Mouse (Mus musculus): ENCODE measurements around the gene Cntnap1. TPM values are rescaled to one million over a fixed set of nuclear protein-coding genes. Genes with fewer than 3 reads are reported as not detected.

Gene Cntnap1
- polyA plus RNA-seq, 1 experiment from 2014 or later: 0.21 TPM

DNA sequence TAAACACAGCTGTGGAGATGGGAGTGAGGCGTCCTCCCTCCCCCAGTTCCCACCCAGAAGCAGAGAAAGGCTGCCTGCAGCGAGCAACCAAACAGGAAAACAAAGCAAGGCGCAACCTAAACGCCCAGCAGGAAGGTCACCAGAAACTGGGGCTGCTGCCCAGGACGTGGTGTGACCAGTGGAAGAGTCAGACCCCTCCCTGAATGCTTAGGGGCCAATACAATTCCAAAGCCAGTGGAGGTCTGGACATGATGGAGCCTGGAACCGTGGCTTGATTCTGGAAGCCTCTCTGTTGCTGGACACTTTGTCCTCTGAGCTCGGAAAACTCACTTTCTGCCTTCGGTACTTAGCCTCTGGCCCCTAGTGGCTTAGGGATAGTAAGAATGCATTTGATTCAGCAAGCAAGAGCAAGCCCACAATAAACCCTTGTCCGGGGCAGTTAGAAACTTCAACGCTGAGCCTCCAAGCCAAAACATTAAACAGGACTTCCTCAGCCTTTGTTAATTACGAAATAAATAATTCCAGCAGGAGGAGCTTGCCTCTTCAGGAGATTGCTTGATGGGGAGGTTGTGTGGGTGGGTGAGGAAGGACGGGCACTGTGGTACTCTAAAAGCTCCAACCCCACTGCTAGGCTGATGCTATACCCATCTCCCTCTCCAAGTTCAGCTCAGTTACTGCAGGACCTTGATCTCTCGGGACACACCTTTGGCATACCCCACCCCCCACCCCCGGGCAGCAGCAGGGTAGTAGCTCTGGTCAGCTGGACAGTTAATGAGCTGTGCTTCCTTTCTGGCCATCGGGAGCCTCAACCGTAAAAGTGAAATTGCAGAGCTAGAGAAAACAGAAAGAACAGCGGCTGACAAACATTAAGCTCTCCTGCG, 60.9 kb downstream of the Cntnap1 start:
- Histone ChIP-seq H3K27me3 (ENCODE audit: control insufficient read depth, insufficient read depth, low read length) (no peaks in the 10 kb centered on the region), H3K27ac (replicated peaks; ENCODE audit: low read depth, low read length) (peak overlapping the region; percentile 58), H3K4me1 (ENCODE audit: control insufficient read depth, insufficient read depth, low read length) (peaks cover 20% of the 10 kb centered on the region), H3K36me3 (ENCODE audit: control insufficient read depth, insufficient read depth, low read length) (no peaks in the 10 kb centered on the region), H3K4me2 (ENCODE audit: low read depth, severe bottlenecking) (peak overlapping the region; percentile 24; the same call in 1 of the 2 replicates), H3K9ac (ENCODE audit: low read length) (peak overlapping the region; percentile 27), H3K4me3 (ENCODE audit: low read depth, low read length) (no peak overlapping the region), H3K9me3 (ENCODE audit: control insufficient read depth, low read length) (no peaks in the 10 kb centered on the region)
- 7% methylated on average over 18 of the region's 18 CpGs for WGBS
- ATAC-seq (ENCODE audit: insufficient number of reproducible peaks, low FRiP score, low TSS enrichment, low read depth) (no peak), DNase-seq (ENCODE audit: low spot score) (peak; percentile 45)

DNA sequence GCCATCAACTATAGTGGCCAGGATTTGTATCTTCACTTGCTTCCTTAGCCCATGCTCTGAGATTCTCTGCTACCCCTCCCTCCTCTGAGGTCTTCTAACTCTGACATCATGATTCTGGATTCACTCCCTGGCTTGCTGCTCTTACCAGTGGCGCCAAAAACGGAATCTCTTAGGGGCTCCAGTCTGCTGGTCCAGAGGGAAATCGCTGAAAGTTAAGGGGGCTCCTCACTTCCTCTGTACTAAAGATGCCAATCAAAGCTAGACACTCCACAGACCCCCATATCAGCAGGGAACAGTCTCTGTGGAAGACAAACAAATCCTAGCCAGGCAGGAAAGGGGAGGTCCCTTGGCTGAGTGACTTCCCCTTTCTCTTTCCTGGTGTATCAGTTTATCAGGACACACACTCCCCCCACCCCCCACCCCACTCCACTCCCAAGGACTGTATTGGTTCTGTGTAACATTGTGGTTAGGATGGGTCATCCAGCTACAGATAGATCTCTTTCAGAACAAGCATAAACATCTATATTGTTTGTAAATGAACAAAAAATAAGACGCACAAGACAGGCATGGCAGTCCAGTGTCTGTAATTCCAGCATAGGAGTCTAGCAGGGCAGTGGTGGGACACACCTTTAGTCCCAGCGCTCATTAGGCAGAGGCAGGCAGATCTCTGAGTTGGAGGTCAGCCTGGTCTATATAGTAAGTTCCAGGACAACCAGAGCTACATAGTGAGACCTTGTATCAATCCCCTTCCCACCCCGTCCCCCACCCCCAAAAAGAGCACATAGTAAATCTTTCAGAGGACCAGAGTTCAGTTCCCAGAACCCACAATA, 61.9 kb downstream of the Cntnap1 start:
- ATAC-seq (ENCODE audit: insufficient number of reproducible peaks, low FRiP score, low TSS enrichment, low read depth) (no peak), DNase-seq (ENCODE audit: low spot score) (peak; percentile 31)
- H3K36me3 ChIP-seq (ENCODE audit: control insufficient read depth, insufficient read depth, low read length): no peaks in the 10 kb centered on the region
- no peaks in the 10 kb centered on the region for H3K9me3 ChIP-seq (ENCODE audit: control insufficient read depth, low read length)
- H3K4me1 ChIP-seq (ENCODE audit: control insufficient read depth, insufficient read depth, low read length): peaks cover 20% of the 10 kb centered on the region
- no peak overlapping the region for H3K9ac ChIP-seq (ENCODE audit: low read length)
- H3K4me3 ChIP-seq (ENCODE audit: low read depth, low read length): no peak overlapping the region
- H3K27ac ChIP-seq (replicated peaks; ENCODE audit: low read depth, low read length): peak overlapping the region; percentile 58
- 51% methylated on average over 6 of the region's 6 CpGs for WGBS
- no peaks in the 10 kb centered on the region for H3K27me3 ChIP-seq (ENCODE audit: control insufficient read depth, insufficient read depth, low read length)
- peak overlapping the region; percentile 24; the same call in 1 of the 2 replicates for H3K4me2 ChIP-seq (ENCODE audit: low read depth, severe bottlenecking)

GRCm38 (mm10) chr11:101233240-101233639, 62.9 kb downstream of the Cntnap1 start:
- Histone ChIP-seq H3K9ac (ENCODE audit: low read length) (no peak overlapping the region), H3K27ac (replicated peaks; ENCODE audit: low read depth, low read length) (no peak overlapping the region), H3K27me3 (ENCODE audit: control insufficient read depth, insufficient read depth, low read length) (no peaks in the 10 kb centered on the region), H3K4me2 (ENCODE audit: low read depth, severe bottlenecking) (no peak overlapping the region), H3K4me3 (ENCODE audit: low read depth, low read length) (no peak overlapping the region), H3K9me3 (ENCODE audit: control insufficient read depth, low read length) (no peaks in the 10 kb centered on the region), H3K36me3 (ENCODE audit: control insufficient read depth, insufficient read depth, low read length) (no peaks in the 10 kb centered on the region), H3K4me1 (ENCODE audit: control insufficient read depth, insufficient read depth, low read length) (peaks cover 22% of the 10 kb centered on the region)
- 89% methylated on average over 1 of the region's 1 CpGs for WGBS
- DNase-seq (ENCODE audit: low spot score): no peak
- ATAC-seq (ENCODE audit: insufficient number of reproducible peaks, low FRiP score, low TSS enrichment, low read depth): no peak

DNA sequence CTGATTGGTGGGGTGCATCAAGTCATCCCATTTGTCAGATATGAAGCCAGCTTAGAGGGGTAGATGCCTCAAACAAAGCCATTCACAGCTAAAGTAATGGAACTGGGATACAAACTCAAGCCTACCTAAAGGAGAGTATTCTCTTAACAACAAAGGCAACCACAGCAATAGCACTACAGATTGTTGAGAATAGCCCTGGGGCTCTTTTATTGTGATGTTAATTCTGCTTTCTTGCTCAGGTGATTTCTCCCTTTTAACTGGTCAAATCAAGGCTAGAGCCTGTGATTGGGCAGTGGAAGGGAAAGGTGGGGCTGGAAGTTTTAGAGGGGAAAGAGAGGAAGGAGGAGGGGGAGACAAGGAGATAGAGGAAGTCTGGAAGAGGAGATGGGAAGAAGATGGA, 63.8 kb downstream of the Cntnap1 start:
- H3K27ac ChIP-seq (replicated peaks; ENCODE audit: low read depth, low read length): no peak overlapping the region

GRCm38 (mm10) chr11:101235429-101235828, 65.1 kb downstream of the Cntnap1 start:
- H3K9me3 ChIP-seq (ENCODE audit: control insufficient read depth, low read length): no peaks in the 10 kb centered on the region
- ATAC-seq (ENCODE audit: insufficient number of reproducible peaks, low FRiP score, low TSS enrichment, low read depth): no peak

More for the DNA sequence above, 63.8 kb downstream of the Cntnap1 start:
- Histone ChIP-seq H3K9ac (ENCODE audit: low read length) (no peak overlapping the region), H3K4me1 (ENCODE audit: control insufficient read depth, insufficient read depth, low read length) (peaks cover 22% of the 10 kb centered on the region), H3K27me3 (ENCODE audit: control insufficient read depth, insufficient read depth, low read length) (no peaks in the 10 kb centered on the region), H3K4me2 (ENCODE audit: low read depth, severe bottlenecking) (no peak overlapping the region), H3K9me3 (ENCODE audit: control insufficient read depth, low read length) (no peaks in the 10 kb centered on the region), H3K36me3 (ENCODE audit: control insufficient read depth, insufficient read depth, low read length) (no peaks in the 10 kb centered on the region), H3K4me3 (ENCODE audit: low read depth, low read length) (no peak overlapping the region)
- ATAC-seq (ENCODE audit: insufficient number of reproducible peaks, low FRiP score, low TSS enrichment, low read depth) (no peak), DNase-seq (ENCODE audit: low spot score) (no peak)

GRCm38 (mm10) chr11:101236782-101237181, 66.5 kb downstream of the Cntnap1 start:
- Histone ChIP-seq H3K4me3 (ENCODE audit: low read depth, low read length) (no peak overlapping the region), H3K9ac (ENCODE audit: low read length) (no peak overlapping the region), H3K36me3 (ENCODE audit: control insufficient read depth, insufficient read depth, low read length) (no peaks in the 10 kb centered on the region), H3K27me3 (ENCODE audit: control insufficient read depth, insufficient read depth, low read length) (no peaks in the 10 kb centered on the region), H3K4me2 (ENCODE audit: low read depth, severe bottlenecking) (no peak overlapping the region), H3K4me1 (ENCODE audit: control insufficient read depth, insufficient read depth, low read length) (peaks cover 6% of the 10 kb centered on the region; the same call in 1 of the 2 replicates), H3K27ac (replicated peaks; ENCODE audit: low read depth, low read length) (no peak overlapping the region), H3K9me3 (ENCODE audit: control insufficient read depth, low read length) (no peaks in the 10 kb centered on the region)
- ATAC-seq (ENCODE audit: insufficient number of reproducible peaks, low FRiP score, low TSS enrichment, low read depth) (no peak), DNase-seq (ENCODE audit: low spot score) (no peak)
- WGBS: 94% methylated on average over 5 of the region's 5 CpGs

More at GRCm38 (mm10) chr11:101235429-101235828, 65.1 kb downstream of the Cntnap1 start:
- no peaks in the 10 kb centered on the region for H3K36me3 ChIP-seq (ENCODE audit: control insufficient read depth, insufficient read depth, low read length)
- H3K4me1 ChIP-seq (ENCODE audit: control insufficient read depth, insufficient read depth, low read length): peaks cover 16% of the 10 kb centered on the region
- no peak overlapping the region for H3K4me2 ChIP-seq (ENCODE audit: low read depth, severe bottlenecking)
- no peak overlapping the region for H3K27ac ChIP-seq (replicated peaks; ENCODE audit: low read depth, low read length)
- H3K9ac ChIP-seq (ENCODE audit: low read length): no peak overlapping the region
- H3K27me3 ChIP-seq (ENCODE audit: control insufficient read depth, insufficient read depth, low read length): no peaks in the 10 kb centered on the region
- DNase-seq (ENCODE audit: low spot score): no peak
- H3K4me3 ChIP-seq (ENCODE audit: low read depth, low read length): no peak overlapping the region

GRCm38 (mm10) chr11:101238071-101238647, 67.8 kb downstream of the Cntnap1 start:
- Histone ChIP-seq H3K36me3 (ENCODE audit: control insufficient read depth, insufficient read depth, low read length) (no peaks in the 10 kb centered on the region), H3K9me3 (ENCODE audit: control insufficient read depth, low read length) (no peaks in the 10 kb centered on the region), H3K4me3 (ENCODE audit: low read depth, low read length) (no peak overlapping the region), H3K27me3 (ENCODE audit: control insufficient read depth, insufficient read depth, low read length) (no peaks in the 10 kb centered on the region), H3K27ac (replicated peaks; ENCODE audit: low read depth, low read length) (0 out of 2 replicates have a peak overlapping the region, but pooled peaks have one; percentile 22), H3K4me2 (ENCODE audit: low read depth, severe bottlenecking) (no peak overlapping the region), H3K9ac (ENCODE audit: low read length) (no peak overlapping the region), H3K4me1 (ENCODE audit: control insufficient read depth, insufficient read depth, low read length) (peaks cover 3% of the 10 kb centered on the region; the same call in 1 of the 2 replicates)
- no peak for ATAC-seq (ENCODE audit: insufficient number of reproducible peaks, low FRiP score, low TSS enrichment, low read depth)
- 23% methylated on average over 5 of the region's 5 CpGs for WGBS
- peak; percentile 23 for DNase-seq (ENCODE audit: low spot score)
